Mouse (Mus musculus) heart, adult 2 months (tissue): ENCODE data around the gene Tbc1d22a. TPM values are rescaled to one million over a fixed set of nuclear protein-coding genes. Genes with fewer than 3 reads are reported as not detected.

Source experiments
- DNase-seq, 2 experiments: peaks; one replicate each; pipeline ENCODE4 v3.0.0; 2021
- H3K27ac ChIP-seq: fragments of 200-600 bp; 2 replicates; pipeline ENCODE4 v1.8.1; 2022
- H3K27me3 ChIP-seq: fragments of 200-500 bp; 2 replicates; pipeline ENCODE4 v1.6.1; 2012; ENCODE audit warnings: mild to moderate bottlenecking, low read length, inconsistent platforms, mixed read lengths; ENCODE audit not compliant: control insufficient read depth, insufficient read depth
- H3K36me3 ChIP-seq: fragments of 200-500 bp; 2 replicates; pipeline ENCODE4 v1.6.1; 2012; ENCODE audit warnings: low read length, inconsistent platforms; ENCODE audit not compliant: control insufficient read depth, insufficient read depth
- H3K4me1 ChIP-seq: fragments of 200-500 bp; 2 replicates; pipeline ENCODE4 v1.6.1; 2011; ENCODE audit warnings: low read length; ENCODE audit not compliant: control insufficient read depth, insufficient read depth
- H3K4me3 ChIP-seq: fragments of 200-600 bp; 2 replicates; pipeline ENCODE4 v1.8.1; 2022
- H3K79me2 ChIP-seq: fragments of 200-500 bp; replicated peaks from 2 replicates; pipeline ENCODE4 v1.6.1; 2012; ENCODE audit warnings: mild to moderate bottlenecking, inconsistent platforms, low read length, moderate library complexity, mixed read lengths; ENCODE audit not compliant: control insufficient read depth, insufficient read depth
- H3K9ac ChIP-seq: fragments of 200-500 bp; 2 replicates; pipeline ENCODE4 v1.6.1; 2012; ENCODE audit warnings: low read depth, mild to moderate bottlenecking, control low read depth, inconsistent platforms, low read length, mixed read lengths
- CTCF ChIP-seq: fragments of 200-600 bp; IDR thresholded peaks from 2 replicates; pipeline ENCODE4 v1.8.1; 2022; ENCODE audit warnings: antibody characterized with exemption, mild to moderate bottlenecking, moderate library complexity
- EP300 ChIP-seq: fragments of 200-500 bp; IDR thresholded peaks from 2 replicates; pipeline ENCODE4 v1.6.1; 2011; ENCODE audit warnings: low read depth, low read length, control low read depth; ENCODE audit not compliant: insufficient read depth
- POLR2A ChIP-seq: fragments of 200-500 bp; IDR thresholded peaks from 2 replicates; pipeline ENCODE4 v1.6.1; 2011; ENCODE audit warnings: mild to moderate bottlenecking, low read depth, low read length, control low read depth; ENCODE audit not compliant: insufficient read depth
- WGBS: fragments of 180-500 bp; shearing (Covaris S2); methylation state at CpG from one replicate; pipeline ENCODE4 v1.1.7; 2018; 5-methylcytosine and 5-hydroxymethylcytosine counted together
- intact Hi-C: fragments of 180-260 bp; cut with DNase I; formaldehyde crosslinking; loops from one replicate; pipeline ENCODE4 v1.15.1; 2025
- polyA plus RNA-seq: library from polyadenylated mRNA; depleted of rRNA; stranded (reverse); fragments of >200 nt; gene quantifications from 2 replicates; pipeline ENCODE4 v1.2.3, GENCODE M21; 2012
- total RNA-seq, 2 experiments: library from RNA; stranded (reverse); gene quantifications; 2 replicates each; pipeline ENCODE4 v1.2.3; 2021

Gene Tbc1d22a
- total and polyA plus RNA-seq, 3 experiments = 21.8 to 25.6 (median 23.2) TPM

DNA sequence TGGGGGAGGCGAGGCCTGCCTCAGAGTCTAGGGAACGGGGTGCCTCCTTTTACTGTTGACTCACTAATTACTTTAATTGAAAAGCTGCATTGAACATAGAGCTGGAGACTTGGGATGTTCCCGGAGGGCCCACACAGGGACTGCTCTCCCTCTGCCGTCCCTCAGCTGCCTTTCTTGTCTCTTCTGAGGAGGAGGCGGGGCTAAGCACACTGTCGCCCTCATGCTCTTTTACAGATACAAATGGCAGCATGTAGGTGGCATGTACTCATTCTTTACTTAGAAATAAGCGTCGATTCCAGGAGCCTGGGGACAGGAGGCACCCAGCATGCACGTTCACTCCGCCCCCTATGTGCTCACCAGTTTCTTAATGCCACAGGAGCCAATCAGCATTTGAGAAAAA, 39.2 kb downstream of the Tbc1d22a start:
- H3K27ac ChIP-seq = no peak overlapping the region
- H3K4me3 ChIP-seq = no peak overlapping the region
- no peak overlapping the region for H3K9ac ChIP-seq
- TF ChIP-seq EP300 (no peak), CTCF (no peak), POLR2A (no peak)
- H3K4me1 ChIP-seq = peaks cover 5% of the 10 kb centered on the region; the same call in 1 of the 2 replicates
- no peaks in the 10 kb centered on the region for H3K36me3 ChIP-seq
- no peaks in the 10 kb centered on the region for H3K79me2 ChIP-seq
- intact Hi-C loops = no loop called here
- no peak for DNase-seq
- 79% methylated on average over 10 of the region's 10 CpGs for WGBS
- no peaks in the 10 kb centered on the region for H3K27me3 ChIP-seq

GRCm38 (mm10) chr15:86256201-86256600, 41.9 kb downstream of the Tbc1d22a start:
- WGBS = 67% methylated on average over 5 of the region's 5 CpGs
- DNase-seq = no peak
- Histone ChIP-seq H3K4me1 (peaks cover 5% of the 10 kb centered on the region; the same call in 1 of the 2 replicates), H3K36me3 (no peaks in the 10 kb centered on the region), H3K9ac (no peak overlapping the region), H3K4me3 (no peak overlapping the region), H3K79me2 (no peaks in the 10 kb centered on the region), H3K27ac (no peak overlapping the region), H3K27me3 (no peaks in the 10 kb centered on the region)
- TF ChIP-seq CTCF = no peak
- no peak for TF ChIP-seq EP300
- TF ChIP-seq POLR2A = no peak
- intact Hi-C loops = no loop called here

DNA sequence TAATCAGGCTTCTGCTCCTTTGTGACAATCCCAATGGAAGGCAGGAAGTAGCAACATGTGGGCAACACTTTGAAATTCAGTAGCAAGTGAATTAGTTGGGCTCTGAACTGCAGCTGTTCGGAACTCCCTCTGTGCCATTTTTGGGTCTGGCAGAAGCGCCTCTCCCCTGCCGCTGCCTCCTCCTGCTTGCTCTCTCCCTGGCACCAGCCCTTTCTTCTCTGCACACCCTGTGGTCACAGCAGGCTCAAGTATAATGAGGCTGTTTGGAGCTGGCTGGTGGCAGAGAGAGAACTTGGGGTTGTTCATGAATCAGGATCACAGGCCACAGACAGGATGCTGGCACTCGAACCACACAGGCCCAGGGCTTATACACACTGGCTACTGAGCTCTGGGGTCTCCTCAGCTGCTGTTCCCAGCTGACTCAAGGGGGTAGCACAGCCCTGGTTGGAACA, 42.5 kb downstream of the Tbc1d22a start:
- no peak for DNase-seq
- no peak for TF ChIP-seq CTCF
- TF ChIP-seq EP300 = no peak
- no peak for TF ChIP-seq POLR2A
- H3K79me2 ChIP-seq = 0 out of 2 replicates have a peak, but pooled peaks cover 1% of the 10 kb centered on the region
- intact Hi-C loops = no loop called here
- H3K9ac ChIP-seq = no peak overlapping the region
- peaks cover 5% of the 10 kb centered on the region; the same call in 1 of the 2 replicates for H3K4me1 ChIP-seq
- H3K27me3 ChIP-seq = no peaks in the 10 kb centered on the region
- WGBS = 66% methylated on average over 4 of the region's 4 CpGs
- no peak overlapping the region for H3K27ac ChIP-seq
- no peaks in the 10 kb centered on the region for H3K36me3 ChIP-seq
- H3K4me3 ChIP-seq = no peak overlapping the region

GRCm38 (mm10) chr15:86257916-86258685, 43.8 kb downstream of the Tbc1d22a start:
- Histone ChIP-seq H3K4me3 (no peak overlapping the region), H3K4me1 (peaks cover 5% of the 10 kb centered on the region; the same call in 1 of the 2 replicates), H3K36me3 (no peaks in the 10 kb centered on the region), H3K27ac (no peak overlapping the region), H3K79me2 (0 out of 2 replicates have a peak, but pooled peaks cover 1% of the 10 kb centered on the region), H3K9ac (no peak overlapping the region), H3K27me3 (no peaks in the 10 kb centered on the region)
- TF ChIP-seq EP300 (no peak), POLR2A (no peak), CTCF (no peak)
- intact Hi-C loops = no loop called here
- WGBS = 61% methylated on average over 9 of the region's 9 CpGs
- DNase-seq = no peak

DNA sequence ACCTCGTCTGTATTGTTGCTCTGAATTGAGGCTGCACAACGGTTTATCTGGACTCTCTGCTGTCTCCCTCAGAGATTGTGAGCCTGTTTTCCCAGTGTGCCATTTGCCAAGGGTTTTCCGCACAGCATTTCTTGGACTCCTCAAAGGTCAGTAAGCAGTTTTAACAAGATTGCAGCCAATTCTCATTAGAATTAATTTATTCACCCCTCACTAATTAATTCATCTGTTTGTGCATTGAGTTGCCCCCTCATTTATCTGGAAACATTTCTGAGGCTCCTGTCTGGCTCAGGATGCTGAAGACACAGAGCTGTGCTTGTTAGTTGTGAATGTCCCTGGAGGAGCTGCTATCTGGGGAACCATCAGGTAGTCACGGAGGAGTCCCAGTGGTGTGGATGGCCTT, 45.0 kb downstream of the Tbc1d22a start:
- Histone ChIP-seq H3K27ac (no peak overlapping the region), H3K79me2 (0 out of 2 replicates have a peak, but pooled peaks cover 1% of the 10 kb centered on the region), H3K4me3 (no peak overlapping the region), H3K9ac (no peak overlapping the region), H3K4me1 (peaks cover 5% of the 10 kb centered on the region; the same call in 1 of the 2 replicates), H3K36me3 (no peaks in the 10 kb centered on the region), H3K27me3 (no peaks in the 10 kb centered on the region)
- intact Hi-C loops = no loop called here
- no peak for DNase-seq
- no peak for TF ChIP-seq CTCF
- no peak for TF ChIP-seq POLR2A
- TF ChIP-seq EP300 = no peak
- WGBS = 86% methylated on average over 4 of the region's 4 CpGs

DNA sequence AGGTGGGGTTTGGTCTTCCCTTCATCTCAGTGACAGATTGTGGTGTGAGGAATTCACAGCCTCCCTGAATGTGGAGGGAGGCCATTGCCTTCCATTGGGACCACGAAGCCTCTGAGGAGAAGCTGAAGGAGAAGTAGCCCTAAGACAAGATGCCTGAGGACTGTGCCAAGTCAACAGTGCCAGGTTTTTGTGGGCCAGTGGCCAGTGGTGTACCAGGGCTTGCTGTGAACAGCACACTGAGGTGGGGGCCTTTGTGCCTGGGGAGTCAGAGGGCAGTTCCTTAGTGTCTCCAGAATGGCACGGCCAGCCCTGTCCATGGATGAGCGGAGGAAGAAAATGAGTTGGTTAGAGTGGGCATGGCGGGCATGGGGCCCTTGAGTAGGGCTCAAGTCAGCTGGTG, 45.9 kb downstream of the Tbc1d22a start:
- Histone ChIP-seq H3K27me3 (no peaks in the 10 kb centered on the region), H3K27ac (no peak overlapping the region), H3K79me2 (0 out of 2 replicates have a peak, but pooled peaks cover 1% of the 10 kb centered on the region), H3K4me3 (no peak overlapping the region), H3K9ac (no peak overlapping the region), H3K36me3 (no peaks in the 10 kb centered on the region), H3K4me1 (peaks cover 5% of the 10 kb centered on the region; the same call in 1 of the 2 replicates)
- TF ChIP-seq EP300 (no peak), CTCF (no peak), POLR2A (no peak)
- intact Hi-C loops = no loop called here
- WGBS = 92% methylated on average over 4 of the region's 4 CpGs
- no peak for DNase-seq
